Mouse (Mus musculus) cerebellum, postnatal 14 days (tissue): ENCODE data around the gene Arntl.

Experiments used
- DNase-seq, 2 experiments: peaks; one replicate each; pipeline ENCODE4 v3.0.0; 2021; ENCODE audit warnings: mixed read lengths in 2 of 2

The Arntl gene

GRCm38 (mm10) chr7:113295077-113295890, 88.0 kb downstream of the Arntl start:
- DNase-seq = no peak

- no peak for DNase-seq
Measured at GRCm38 (mm10) chr7:113297813-113298212, 90.5 kb downstream of the Arntl start.

DNA sequence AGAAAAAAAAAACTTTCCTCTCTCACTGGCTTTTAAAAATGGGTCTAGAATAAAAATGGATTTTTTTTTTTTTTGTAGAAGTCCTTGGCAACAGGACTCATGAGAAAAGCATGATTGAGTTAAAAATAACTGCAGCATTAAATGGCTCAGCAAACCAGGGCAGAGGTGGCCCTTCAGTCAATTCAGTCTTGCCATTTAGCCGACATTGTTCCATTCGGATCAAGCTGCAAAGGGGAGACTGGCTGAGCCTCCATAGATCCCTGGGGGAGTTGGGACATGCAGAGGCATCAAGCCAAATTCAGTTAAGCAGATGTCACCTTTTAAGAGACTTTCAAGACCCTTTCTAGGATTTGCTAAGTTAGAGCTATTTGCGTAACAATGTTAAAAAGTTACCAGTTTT, 102.9 kb downstream of the Arntl start:
- DNase-seq = no peak

DNA sequence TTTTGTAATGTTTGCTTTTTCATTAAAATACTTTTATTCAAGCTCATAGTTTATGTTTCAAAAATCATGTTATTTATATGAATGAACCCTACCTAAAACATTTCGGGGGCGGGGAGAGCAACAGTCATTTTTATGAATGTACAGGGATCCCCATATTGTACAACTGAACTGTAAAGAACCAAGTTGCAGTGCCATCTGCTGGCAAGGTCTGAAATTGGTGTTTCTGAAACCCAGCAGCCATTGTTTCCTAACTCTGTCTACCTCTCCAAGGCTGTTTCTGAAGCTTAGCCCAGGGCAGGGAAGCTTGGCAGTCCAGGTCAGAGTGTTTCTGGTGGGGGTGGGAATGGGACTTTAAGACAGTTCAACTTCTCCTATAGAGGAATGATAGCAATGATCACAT, 104.5 kb downstream of the Arntl start:
- peak; percentile 83 to 85 for DNase-seq

DNA sequence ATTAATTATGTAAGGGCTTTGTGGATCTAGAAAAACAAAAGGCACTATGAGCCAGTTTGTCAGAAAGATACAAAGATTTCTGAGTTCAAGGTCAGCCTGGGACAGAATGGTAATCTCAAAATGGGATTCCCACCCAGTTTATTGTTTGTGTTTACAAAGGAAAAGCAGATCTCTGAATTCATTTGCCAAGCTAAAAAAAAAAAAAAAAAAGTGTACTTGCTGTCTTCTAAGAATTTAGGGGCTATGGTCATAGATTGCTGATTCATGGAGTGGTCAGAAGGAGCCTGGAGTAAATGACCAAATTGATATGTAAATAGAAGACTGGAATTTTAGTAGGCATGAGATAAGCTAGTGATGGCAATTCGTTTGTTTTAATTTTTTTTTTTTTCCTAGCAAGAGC, 112.9 kb downstream of the Arntl start:
- DNase-seq = no peak

- DNase-seq = no peak
Measured at GRCm38 (mm10) chr7:113334036-113334435, 126.8 kb downstream of the Arntl start.

DNA sequence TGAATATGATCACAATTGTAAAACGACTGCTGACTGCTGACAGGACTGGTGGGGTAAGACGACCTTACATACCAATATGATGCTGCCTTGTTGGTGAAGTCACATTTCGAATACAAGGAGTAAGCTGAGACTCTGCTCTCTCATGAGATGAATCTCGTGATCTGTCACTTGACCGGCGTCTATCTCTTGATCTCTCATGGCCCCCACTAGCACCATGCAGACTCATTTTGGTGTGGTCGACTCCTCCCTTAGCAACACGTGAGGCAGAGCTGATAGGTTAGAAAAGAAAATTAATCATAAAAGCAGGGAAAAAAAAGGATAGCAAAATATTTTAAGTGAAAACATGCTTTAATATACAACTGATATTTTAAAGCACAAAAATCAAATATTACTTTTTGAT, 128.0 kb downstream of the Arntl start:
- no peak for DNase-seq

- DNase-seq = peak; percentile 84 to 91
Measured at GRCm38 (mm10) chr7:113347271-113347670, 140.0 kb downstream of the Arntl start.

GRCm38 (mm10) chr7:113347694-113348093, 140.4 kb downstream of the Arntl start:
- DNase-seq = no peak

DNA sequence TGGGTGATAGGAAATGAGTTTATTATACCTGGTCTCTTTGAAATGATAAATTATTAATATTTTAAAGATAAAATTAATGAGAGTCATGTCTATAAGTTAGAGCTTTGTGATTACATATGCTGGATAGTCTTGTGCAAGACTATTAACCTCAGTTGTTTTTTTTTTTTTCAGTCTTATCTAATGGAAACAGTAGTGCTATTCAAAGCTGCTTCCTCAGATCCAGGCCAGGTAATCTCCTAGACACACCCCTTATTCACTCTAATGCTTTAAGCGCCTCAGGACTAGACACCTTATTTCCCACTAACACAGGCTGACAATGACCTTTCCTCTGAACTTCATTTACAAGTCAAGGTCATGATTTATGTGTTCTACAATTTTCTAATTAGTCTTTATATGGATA, 141.8 kb downstream of the Arntl start:
- DNase-seq = no peak
